Mouse (Mus musculus) neural tube, embryonic 12.5 days (tissue): ENCODE results near the gene Tecpr2. TPM values are rescaled to one million over a fixed set of nuclear protein-coding genes. Genes with fewer than 3 reads are reported as not detected.

Experiments used
- ATAC-seq: fragments of 200-750 bp; cut with Nextera tagmentation; 2 replicates; pipeline ENCODE4 v1.8.0; 2017; ENCODE audit warnings: low read depth, mild to moderate bottlenecking, moderate TSS enrichment, moderate library complexity; ENCODE audit not compliant: low FRiP score
- H3K27ac ChIP-seq: fragments of 300-500 bp; sonication (generic); 2 replicates; pipeline ENCODE4 v1.5.1; 2016
- H3K27me3 ChIP-seq: fragments of 300-500 bp; sonication (generic); replicated peaks from 2 replicates; pipeline ENCODE4 v1.6.1; 2016; ENCODE audit warnings: mild to moderate bottlenecking
- H3K36me3 ChIP-seq: fragments of 300-500 bp; sonication (generic); 2 replicates; pipeline ENCODE4 v1.6.1; 2016; ENCODE audit warnings: mild to moderate bottlenecking
- H3K4me1 ChIP-seq: fragments of 300-500 bp; sonication (generic); 2 replicates; pipeline ENCODE4 v1.6.1; 2016
- H3K4me2 ChIP-seq: fragments of 300-500 bp; sonication (generic); replicated peaks from 2 replicates; pipeline ENCODE4 v1.6.1; 2016; ENCODE audit warnings: mild to moderate bottlenecking
- H3K4me3 ChIP-seq: fragments of 300-500 bp; sonication (generic); 2 replicates; pipeline ENCODE4 v1.5.1; 2016
- H3K9ac ChIP-seq: fragments of 300-500 bp; sonication (generic); 2 replicates; pipeline ENCODE4 v1.6.1; 2016; ENCODE audit warnings: mild to moderate bottlenecking
- H3K9me3 ChIP-seq: fragments of 300-500 bp; sonication (generic); 2 replicates; pipeline ENCODE4 v1.6.1; 2016; ENCODE audit warnings: mild to moderate bottlenecking
- WGBS: fragments of 180-500 bp; shearing (Covaris S2); methylation state at CpG from one replicate; pipeline ENCODE4 v1.1.7; 2016; 5-methylcytosine and 5-hydroxymethylcytosine counted together
- polyA plus RNA-seq: library from polyadenylated mRNA; unstranded; fragments of >200 nt; fragmentation: Nextera tagmentation; extraction: Ambion mirVana; gene quantifications from 2 replicates; pipeline ENCODE4 v1.2.1, GENCODE M21; 2016

The Tecpr2 gene
- polyA plus RNA-seq, 1 experiment from 2014 or later, result 7.6 TPM

- 92% methylated on average over 2 of the region's 2 CpGs for WGBS
- Histone ChIP-seq H3K27me3 (no peaks in the 10 kb centered on the region), H3K4me3 (no peak overlapping the region), H3K4me2 (no peak overlapping the region), H3K27ac (no peak overlapping the region), H3K4me1 (no peaks in the 10 kb centered on the region), H3K9ac (no peak overlapping the region), H3K9me3 (no peaks in the 10 kb centered on the region), H3K36me3 (peaks cover 85% of the 10 kb centered on the region)
- ATAC-seq, result no peak
Measured at GRCm38 (mm10) chr12:110875351-110875750, 13.7 kb upstream of the Tecpr2 start.

DNA sequence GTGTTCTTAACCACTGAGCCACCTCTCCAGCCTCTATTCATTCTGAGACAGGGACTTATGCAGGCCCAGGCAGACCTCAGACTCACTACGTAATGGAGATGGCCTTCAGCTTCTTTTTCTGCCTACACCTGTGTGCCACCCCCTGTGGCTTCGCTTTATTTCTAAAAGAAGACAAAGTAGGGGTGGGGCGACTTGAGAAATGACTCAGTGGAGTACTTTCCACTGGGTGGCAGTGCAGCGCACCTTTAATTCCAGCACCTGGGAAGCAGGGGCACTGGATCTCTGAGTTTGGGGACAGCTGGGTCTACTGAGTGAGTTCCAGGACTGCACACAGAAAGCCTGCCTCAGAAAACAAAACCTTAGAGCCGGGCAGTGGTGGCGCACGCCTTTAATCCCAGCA is 6.8 kb upstream of the Tecpr2 start:
- no peak overlapping the region for H3K27ac ChIP-seq
- no peaks in the 10 kb centered on the region for H3K27me3 ChIP-seq
- H3K9ac ChIP-seq, result no peak overlapping the region
- no peaks in the 10 kb centered on the region for H3K4me1 ChIP-seq
- WGBS, result 89% methylated on average over 7 of the region's 7 CpGs
- H3K4me3 ChIP-seq, result no peak overlapping the region
- H3K9me3 ChIP-seq, result no peaks in the 10 kb centered on the region
- H3K4me2 ChIP-seq, result no peak overlapping the region
- ATAC-seq, result no peak
- peaks cover 54% of the 10 kb centered on the region for H3K36me3 ChIP-seq

GRCm38 (mm10) chr12:110885251-110885650 is 3.8 kb upstream of the Tecpr2 start:
- H3K9ac ChIP-seq, result no peak overlapping the region
- ATAC-seq, result no peak
- no peaks in the 10 kb centered on the region for H3K9me3 ChIP-seq
- H3K36me3 ChIP-seq, result peaks cover 30% of the 10 kb centered on the region
- no peak overlapping the region for H3K27ac ChIP-seq
- no peaks in the 10 kb centered on the region for H3K27me3 ChIP-seq
- no peak overlapping the region for H3K4me2 ChIP-seq
- WGBS, result 93% methylated on average over 2 of the region's 2 CpGs
- peaks cover 14% of the 10 kb centered on the region for H3K4me1 ChIP-seq
- H3K4me3 ChIP-seq, result no peak overlapping the region

GRCm38 (mm10) chr12:110888106-110888505 is 958 bp upstream of the Tecpr2 start:
- peak overlapping the region; percentile 73 for H3K4me3 ChIP-seq
- H3K36me3 ChIP-seq, result peaks cover 6% of the 10 kb centered on the region
- H3K4me1 ChIP-seq, result peaks cover 15% of the 10 kb centered on the region
- H3K27ac ChIP-seq, result no peak overlapping the region
- WGBS, result 49% methylated on average over 12 of the region's 12 CpGs
- no peaks in the 10 kb centered on the region for H3K9me3 ChIP-seq
- peak overlapping the region; percentile 81 for H3K9ac ChIP-seq
- H3K4me2 ChIP-seq, result peak overlapping the region; percentile 95
- no peak for ATAC-seq
- no peaks in the 10 kb centered on the region for H3K27me3 ChIP-seq

GRCm38 (mm10) chr12:110888606-110889005 is 458 bp upstream of the Tecpr2 start:
- Histone ChIP-seq H3K9me3 (no peaks in the 10 kb centered on the region), H3K27me3 (no peaks in the 10 kb centered on the region), H3K4me2 (peak overlapping the region; percentile 95), H3K27ac (no peak overlapping the region), H3K4me1 (peaks cover 15% of the 10 kb centered on the region), H3K9ac (peak overlapping the region; percentile 81), H3K4me3 (peak overlapping the region; percentile 73), H3K36me3 (peaks cover 3% of the 10 kb centered on the region)
- ATAC-seq, result no peak; the same call in none of the 2 replicates
- under 1% methylated on average over 25 of the region's 25 CpGs for WGBS

DNA sequence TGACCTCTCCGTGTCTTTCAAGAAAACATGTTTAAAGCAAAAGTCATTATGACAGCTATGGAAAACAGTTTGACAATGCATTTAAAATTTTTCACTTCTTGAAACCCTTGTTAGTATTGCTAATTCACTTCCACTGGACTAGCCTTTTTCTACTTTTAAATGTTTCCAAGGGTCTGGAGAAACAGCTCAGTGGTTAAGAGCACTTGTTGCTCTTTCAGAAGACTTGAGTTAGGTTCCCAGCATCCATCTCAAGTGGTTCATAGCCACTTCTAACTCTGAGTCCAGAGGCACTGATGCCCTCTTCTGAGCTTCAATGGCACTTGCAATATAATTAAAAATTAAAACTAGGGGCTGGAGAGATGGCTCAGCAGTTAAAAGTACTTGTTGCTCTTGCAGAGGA is 2.8 kb downstream of the Tecpr2 start:
- Histone ChIP-seq H3K27me3 (no peaks in the 10 kb centered on the region), H3K36me3 (peaks cover 3% of the 10 kb centered on the region), H3K4me3 (no peak overlapping the region), H3K9me3 (no peaks in the 10 kb centered on the region), H3K9ac (no peak overlapping the region), H3K4me1 (peaks cover 15% of the 10 kb centered on the region), H3K4me2 (no peak overlapping the region), H3K27ac (no peak overlapping the region)
- ATAC-seq, result no peak
- WGBS, result 96% methylated on average over 1 of the region's 1 CpGs

GRCm38 (mm10) chr12:110902106-110902505 is 13.0 kb downstream of the Tecpr2 start:
- no peak overlapping the region for H3K27ac ChIP-seq
- no peaks in the 10 kb centered on the region for H3K27me3 ChIP-seq
- 84% methylated on average over 4 of the region's 4 CpGs for WGBS
- no peaks in the 10 kb centered on the region for H3K9me3 ChIP-seq
- no peak overlapping the region for H3K9ac ChIP-seq
- no peaks in the 10 kb centered on the region for H3K4me1 ChIP-seq
- no peaks in the 10 kb centered on the region for H3K36me3 ChIP-seq
- no peak overlapping the region for H3K4me2 ChIP-seq
- ATAC-seq, result no peak
- H3K4me3 ChIP-seq, result no peak overlapping the region

- no peak overlapping the region for H3K27ac ChIP-seq
- 92% methylated on average over 2 of the region's 2 CpGs for WGBS
Measured at GRCm38 (mm10) chr12:110903536-110903935, 14.5 kb downstream of the Tecpr2 start.

GRCm38 (mm10) chr12:110907845-110908244 is 18.8 kb downstream of the Tecpr2 start:
- H3K27me3 ChIP-seq, result no peaks in the 10 kb centered on the region
- no peak overlapping the region for H3K4me3 ChIP-seq
- no peaks in the 10 kb centered on the region for H3K9me3 ChIP-seq
- no peaks in the 10 kb centered on the region for H3K36me3 ChIP-seq
- no peaks in the 10 kb centered on the region for H3K4me1 ChIP-seq
- 75% methylated on average over 3 of the region's 3 CpGs for WGBS
- no peak for ATAC-seq
- no peak overlapping the region for H3K4me2 ChIP-seq
- H3K9ac ChIP-seq, result no peak overlapping the region
- no peak overlapping the region for H3K27ac ChIP-seq

More at GRCm38 (mm10) chr12:110903536-110903935, 14.5 kb downstream of the Tecpr2 start:
- Histone ChIP-seq H3K9ac (no peak overlapping the region), H3K4me3 (no peak overlapping the region), H3K4me1 (no peaks in the 10 kb centered on the region), H3K9me3 (no peaks in the 10 kb centered on the region), H3K27me3 (no peaks in the 10 kb centered on the region), H3K4me2 (no peak overlapping the region), H3K36me3 (no peaks in the 10 kb centered on the region)
- ATAC-seq, result no peak

GRCm38 (mm10) chr12:110909962-110910361 is 20.9 kb downstream of the Tecpr2 start:
- H3K9ac ChIP-seq, result no peak overlapping the region
- 95% methylated on average over 2 of the region's 2 CpGs for WGBS
- no peak overlapping the region for H3K4me3 ChIP-seq
- H3K9me3 ChIP-seq, result no peaks in the 10 kb centered on the region
- H3K27ac ChIP-seq, result no peak overlapping the region
- ATAC-seq, result no peak
- H3K4me1 ChIP-seq, result no peaks in the 10 kb centered on the region
- no peaks in the 10 kb centered on the region for H3K27me3 ChIP-seq
- H3K36me3 ChIP-seq, result peaks cover 2% of the 10 kb centered on the region
- no peak overlapping the region for H3K4me2 ChIP-seq

- H3K27ac ChIP-seq, result no peak overlapping the region
- H3K4me3 ChIP-seq, result no peak overlapping the region
- H3K4me2 ChIP-seq, result no peak overlapping the region
- H3K27me3 ChIP-seq, result no peaks in the 10 kb centered on the region
- peaks cover 37% of the 10 kb centered on the region for H3K36me3 ChIP-seq
- ATAC-seq, result no peak
- 92% methylated on average over 9 of the region's 9 CpGs for WGBS
- no peaks in the 10 kb centered on the region for H3K9me3 ChIP-seq
- H3K9ac ChIP-seq, result no peak overlapping the region
- no peaks in the 10 kb centered on the region for H3K4me1 ChIP-seq
Measured at GRCm38 (mm10) chr12:110915761-110916160, 26.7 kb downstream of the Tecpr2 start.

DNA sequence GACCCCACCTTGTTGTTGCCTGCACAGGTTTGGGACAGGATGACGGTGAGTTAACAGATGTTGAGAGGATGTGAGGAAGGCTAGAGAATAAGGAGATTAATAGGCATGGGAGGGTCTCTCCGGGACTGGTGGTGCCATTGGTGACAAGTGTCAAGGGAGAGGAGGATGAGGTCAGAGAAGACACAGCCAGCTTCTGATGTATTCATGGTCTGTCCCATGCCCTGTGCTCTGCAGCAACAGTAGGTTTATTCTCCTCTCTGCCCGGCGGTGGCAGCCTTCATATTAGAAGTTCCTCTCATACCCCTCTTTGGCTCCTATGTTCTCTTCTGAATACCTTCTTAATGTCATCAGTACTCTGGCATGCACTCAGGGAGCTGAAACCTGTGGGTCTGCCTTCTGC is 31.2 kb downstream of the Tecpr2 start:
- Histone ChIP-seq H3K4me2 (no peak overlapping the region), H3K9ac (no peak overlapping the region), H3K4me3 (no peak overlapping the region), H3K9me3 (no peaks in the 10 kb centered on the region), H3K4me1 (no peaks in the 10 kb centered on the region), H3K36me3 (peaks cover 49% of the 10 kb centered on the region), H3K27ac (no peak overlapping the region), H3K27me3 (no peaks in the 10 kb centered on the region)
- 96% methylated on average over 4 of the region's 4 CpGs for WGBS
- no peak for ATAC-seq

DNA sequence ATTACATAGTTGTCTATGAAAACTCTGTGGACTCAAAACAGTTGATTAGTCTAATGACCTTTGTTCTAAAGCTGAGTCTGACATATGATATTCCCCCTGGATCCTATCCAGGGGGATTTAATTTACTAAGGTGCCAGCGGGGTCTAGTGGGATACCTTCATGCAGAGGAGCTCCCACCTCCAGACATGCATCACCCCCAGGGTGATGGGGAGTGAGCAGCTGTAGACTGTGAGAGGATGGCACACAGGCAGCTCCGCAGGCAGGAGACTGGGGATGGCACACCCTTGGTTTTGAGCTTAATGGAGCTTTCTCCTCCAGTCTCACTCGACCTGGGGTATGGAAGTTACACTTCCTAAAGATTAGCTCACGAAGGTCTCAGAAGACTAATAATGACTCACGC is 32.5 kb downstream of the Tecpr2 start:
- WGBS, result 88% methylated on average over 5 of the region's 5 CpGs

More for the DNA sequence above, 32.5 kb downstream of the Tecpr2 start:
- no peak overlapping the region for H3K4me2 ChIP-seq
- H3K27ac ChIP-seq, result no peak overlapping the region
- ATAC-seq, result no peak
- no peaks in the 10 kb centered on the region for H3K9me3 ChIP-seq
- no peak overlapping the region for H3K9ac ChIP-seq
- H3K4me3 ChIP-seq, result no peak overlapping the region
- peaks cover 39% of the 10 kb centered on the region for H3K36me3 ChIP-seq
- no peaks in the 10 kb centered on the region for H3K4me1 ChIP-seq
- H3K27me3 ChIP-seq, result no peaks in the 10 kb centered on the region
